Comparison of ENCODE assay signal across 8 mouse cellular contexts in genomic region chr17:34959881-34960515, GRCm38 (mm10). TPM values are rescaled to one million over a fixed set of nuclear protein-coding genes. Genes with fewer than 3 reads are reported as not detected.
A peak's percentile ranks its signal among the peaks of the same experiment; 100 is the strongest.
DNase-seq lines count a peak whose midpoint lies in the region; ATAC-seq and TF ChIP-seq lines count a peak whose summit lies in the region.

No protein-coding gene starts in this region.

- H3K9me3 ChIP-seq in forebrain, embryonic 12.5 days = no peaks in the 10 kb centered on the region
- H3K9me3 ChIP-seq in intestine, embryonic 15.5 days = no peaks in the 10 kb centered on the region
- H3K9me3 ChIP-seq in liver, embryonic 16.5 days (replicated peaks; ENCODE audit: control insufficient read depth, low read length) = no peaks in the 10 kb centered on the region

- H3K4me1 ChIP-seq in forebrain, embryonic 12.5 days = peaks cover 11% of the 10 kb centered on the region
- H3K4me1 ChIP-seq in intestine, embryonic 15.5 days (replicated peaks) = peaks cover 7% of the 10 kb centered on the region; the same call in 1 of the 2 replicates
- peaks cover 12% of the 10 kb centered on the region for H3K4me1 ChIP-seq in liver, embryonic 16.5 days (ENCODE audit: control insufficient read depth, low read depth, low read length)
- H3K4me1 ChIP-seq in small intestine, adult 2 months (ENCODE audit: control insufficient read depth, insufficient read depth, insufficient read length, low read length) = 0 out of 2 replicates have a peak, but pooled peaks cover 2% of the 10 kb centered on the region

- no peak for TF ChIP-seq POLR2A in small intestine, adult 2 months (IDR thresholded peaks at IDR 0.05; ENCODE audit: low read depth, low read length)

- WGBS in forebrain, embryonic 12.5 days = 15% methylated on average over 12 of the region's 12 CpGs
- 10% methylated on average over 12 of the region's 12 CpGs for WGBS in intestine, embryonic 15.5 days
- 3% methylated on average over 12 of the region's 12 CpGs for WGBS in liver, embryonic 16.5 days (ENCODE audit: insufficient replicate concordance)
- WGBS in small intestine, adult 2 months = 7% methylated on average over 12 of the region's 12 CpGs

- no peaks in the 10 kb centered on the region for H3K36me3 ChIP-seq in forebrain, embryonic 12.5 days (replicated peaks)
- no peaks in the 10 kb centered on the region for H3K36me3 ChIP-seq in intestine, embryonic 15.5 days
- no peaks in the 10 kb centered on the region for H3K36me3 ChIP-seq in liver, embryonic 16.5 days (ENCODE audit: control insufficient read depth, insufficient read depth)
- no peaks in the 10 kb centered on the region for H3K36me3 ChIP-seq in small intestine, adult 2 months (ENCODE audit: control insufficient read depth, insufficient read depth, low read length)

- peak overlapping the region; percentile 58; the same call in 1 of the 2 replicates for H3K9ac ChIP-seq in forebrain, embryonic 12.5 days
- peak overlapping the region; percentile 41 for H3K9ac ChIP-seq in intestine, embryonic 15.5 days
- H3K9ac ChIP-seq in liver, embryonic 16.5 days (ENCODE audit: low read depth, low read length) = peak overlapping the region; percentile 67

- peak; percentile 3; the same call in 1 of the 2 replicates for ATAC-seq in forebrain, embryonic 12.5 days (ENCODE audit: low FRiP score)
- ATAC-seq in intestine, embryonic 15.5 days = peak; percentile 15; the same call in 1 of the 2 replicates
- no peak for ATAC-seq in liver, embryonic 16.5 days (ENCODE audit: low read depth)

- H3K27ac ChIP-seq in gastrocnemius, adult 2 months = peak overlapping the region; percentile 95
- no peak overlapping the region; the same call in 1 of the 2 replicates for H3K27ac ChIP-seq in forebrain, embryonic 12.5 days
- H3K27ac ChIP-seq in intestine, embryonic 15.5 days = peak overlapping the region; percentile 95
- H3K27ac ChIP-seq in liver, embryonic 16.5 days (ENCODE audit: low read length) = peak overlapping the region; percentile 83
- H3K27ac ChIP-seq in small intestine, adult 2 months (ENCODE audit: insufficient read depth, low read depth, low read length) = peak overlapping the region; percentile 96

- H3K4me3 ChIP-seq in gastrocnemius, adult 2 months = peak overlapping the region; percentile 83
- H3K4me3 ChIP-seq in forebrain, embryonic 12.5 days (replicated peaks) = peak overlapping the region; percentile 49
- peak overlapping the region; percentile 45 for H3K4me3 ChIP-seq in intestine, embryonic 15.5 days (replicated peaks)
- peak overlapping the region; percentile 64 for H3K4me3 ChIP-seq in liver, embryonic 16.5 days (ENCODE audit: low read depth, low read length)
- peak overlapping the region; percentile 77 for H3K4me3 ChIP-seq in small intestine, adult 2 months (ENCODE audit: low read depth, low read length)

- H3K4me2 ChIP-seq in forebrain, embryonic 12.5 days = peak overlapping the region; percentile 80
- H3K4me2 ChIP-seq in intestine, embryonic 15.5 days (replicated peaks) = peak overlapping the region; percentile 65
- H3K4me2 ChIP-seq in liver, embryonic 16.5 days (ENCODE audit: low read depth, low read length) = peak overlapping the region; percentile 89

- H3K27me3 ChIP-seq in forebrain, embryonic 12.5 days = peaks cover 39% of the 10 kb centered on the region
- no peaks in the 10 kb centered on the region for H3K27me3 ChIP-seq in intestine, embryonic 15.5 days (replicated peaks)
- peaks cover 18% of the 10 kb centered on the region for H3K27me3 ChIP-seq in liver, embryonic 16.5 days (ENCODE audit: control insufficient read depth, insufficient read depth, low read depth, low read length)
- H3K27me3 ChIP-seq in small intestine, adult 2 months (ENCODE audit: control insufficient read depth, insufficient read depth, low read length) = no peaks in the 10 kb centered on the region

- peak; percentile 42 for DNase-seq in gastrocnemius, adult 2 months
- DNase-seq in gastrocnemius, postnatal 36 days = no peak
- DNase-seq in yolk sac, embryonic 10.5 days (ENCODE audit: low spot score) = no peak
- DNase-seq in gastrocnemius, adult 8-10 months (ENCODE audit: low spot score in 2 of 2) = no peak

- intact Hi-C loops in gastrocnemius, adult 2 months (cut with DNase I) = no loop called here
- intact Hi-C loops in gastrocnemius, postnatal 36 days (cut with DNase I) = no loop called here

- TF ChIP-seq CTCF in gastrocnemius, adult 2 months (IDR thresholded peaks at IDR 0.05) = no peak
- no peak for TF ChIP-seq CTCF in small intestine, adult 2 months (IDR thresholded peaks at IDR 0.05; ENCODE audit: extremely low read depth, insufficient read length, insufficient replicate concordance, low read depth, low read length)

RNA-seq across cellular contexts. Expression of gene Hspa1b, which starts 1.0 kb away (rescaled TPM):
- total RNA-seq in gastrocnemius, adult 2 months (2021) = 10 to 100 TPM in 1 of 2 experiments, 1 to 10 TPM in 1; 3.9 to 13.0 TPM
- total RNA-seq in gastrocnemius, postnatal 36 days (2021) = 1 to 10 TPM; 4.6 to 6.1 TPM
- 0.11 and 0.21 TPM in 2 replicates for polyA plus RNA-seq in forebrain, embryonic 12.5 days (2016; fragmentation: Nextera tagmentation; extraction: Ambion mirVana)
- polyA plus RNA-seq in intestine, embryonic 15.5 days (2015; fragmentation: Nextera tagmentation; extraction: Ambion mirVana) = 0.43 TPM in 2 replicates
- polyA plus RNA-seq in liver, embryonic 16.5 days (2015; fragmentation: Nextera tagmentation; extraction: Ambion mirVana) = 0.05 TPM in 1 of 2 replicates, not detected in the other
- polyA plus RNA-seq in small intestine, adult 2 months (2012; rRNA removed) = 17.1 and 19.8 TPM in 2 replicates
- 10 to 100 TPM in 1 of 4 experiments, 1 to 10 TPM in 3; 2.4 to 13.6 (median 3.7) TPM for total RNA-seq in gastrocnemius, adult 8-10 months (2022)

RNA-seq across cellular contexts. Expression of gene Gm20481, which starts 9.7 kb away (rescaled TPM):
- not detected for total RNA-seq in gastrocnemius, adult 2 months (2021)
- not detected for total RNA-seq in gastrocnemius, postnatal 36 days (2021)
- not detected in 2 replicates for polyA plus RNA-seq in forebrain, embryonic 12.5 days (2016; fragmentation: Nextera tagmentation; extraction: Ambion mirVana)
- polyA plus RNA-seq in intestine, embryonic 15.5 days (2015; fragmentation: Nextera tagmentation; extraction: Ambion mirVana) = not detected in 2 replicates
- polyA plus RNA-seq in liver, embryonic 16.5 days (2015; fragmentation: Nextera tagmentation; extraction: Ambion mirVana) = not detected in 2 replicates
- polyA plus RNA-seq in small intestine, adult 2 months (2012; rRNA removed) = not detected in 2 replicates
- not detected for total RNA-seq in gastrocnemius, adult 8-10 months (2022)

RNA-seq across cellular contexts. Expression of gene Hspa1a, which starts 12.0 kb away (rescaled TPM):
- total RNA-seq in gastrocnemius, adult 2 months (2021) = 10 to 100 TPM in 1 of 2 experiments, 1 to 10 TPM in 1; 6.8 to 14.1 TPM
- total RNA-seq in gastrocnemius, postnatal 36 days (2021) = 10 to 100 TPM in 1 of 2 experiments, 1 to 10 TPM in 1; 8.8 to 10.1 TPM
- polyA plus RNA-seq in forebrain, embryonic 12.5 days (2016; fragmentation: Nextera tagmentation; extraction: Ambion mirVana) = 2.0 and 2.3 TPM in 2 replicates
- polyA plus RNA-seq in intestine, embryonic 15.5 days (2015; fragmentation: Nextera tagmentation; extraction: Ambion mirVana) = 6.2 and 6.3 TPM in 2 replicates
- 0.87 and 1.5 TPM in 2 replicates for polyA plus RNA-seq in liver, embryonic 16.5 days (2015; fragmentation: Nextera tagmentation; extraction: Ambion mirVana)
- 8.9 and 9.3 TPM in 2 replicates for polyA plus RNA-seq in small intestine, adult 2 months (2012; rRNA removed)
- 10 to 100 TPM in 1 of 4 experiments, 1 to 10 TPM in 3; 4.2 to 17.8 (median 5.3) TPM for total RNA-seq in gastrocnemius, adult 8-10 months (2022)

RNA-seq across cellular contexts. Expression of gene Hspa1l, which starts 12.5 kb away (rescaled TPM):
- 10 to 100 TPM; 14.9 to 31.2 TPM for total RNA-seq in gastrocnemius, adult 2 months (2021)
- 10 to 100 TPM; 18.6 to 23.2 TPM for total RNA-seq in gastrocnemius, postnatal 36 days (2021)
- polyA plus RNA-seq in forebrain, embryonic 12.5 days (2016; fragmentation: Nextera tagmentation; extraction: Ambion mirVana) = 1.2 and 1.3 TPM in 2 replicates
- 0.16 and 0.78 TPM in 2 replicates for polyA plus RNA-seq in intestine, embryonic 15.5 days (2015; fragmentation: Nextera tagmentation; extraction: Ambion mirVana)
- polyA plus RNA-seq in liver, embryonic 16.5 days (2015; fragmentation: Nextera tagmentation; extraction: Ambion mirVana) = 0.21 and 0.27 TPM in 2 replicates
- 0.06 and 0.14 TPM in 2 replicates for polyA plus RNA-seq in small intestine, adult 2 months (2012; rRNA removed)
- total RNA-seq in gastrocnemius, adult 8-10 months (2022) = 10 to 100 TPM; 19.4 to 26.1 (median 20.2) TPM

RNA-seq across cellular contexts. Expression of gene Lsm2, which starts 21.7 kb away (rescaled TPM):
- 10 to 100 TPM; 15.2 to 17.0 TPM for total RNA-seq in gastrocnemius, adult 2 months (2021)
- 10 to 100 TPM; 13.1 to 15.3 TPM for total RNA-seq in gastrocnemius, postnatal 36 days (2021)
- polyA plus RNA-seq in forebrain, embryonic 12.5 days (2016; fragmentation: Nextera tagmentation; extraction: Ambion mirVana) = 226 and 238 TPM in 2 replicates
- 187 and 190 TPM in 2 replicates for polyA plus RNA-seq in intestine, embryonic 15.5 days (2015; fragmentation: Nextera tagmentation; extraction: Ambion mirVana)
- 97.6 and 103 TPM in 2 replicates for polyA plus RNA-seq in liver, embryonic 16.5 days (2015; fragmentation: Nextera tagmentation; extraction: Ambion mirVana)
- 51.7 and 82.1 TPM in 2 replicates for polyA plus RNA-seq in small intestine, adult 2 months (2012; rRNA removed)
- total RNA-seq in gastrocnemius, adult 8-10 months (2022) = 10 to 100 TPM; 11.7 to 15.7 (median 13.0) TPM

Comparison
In these comparisons a context has a peak if more than half of its experiments do, and no peak if none do; other contexts are left out.
1. RNA of gene Hspa1b, which starts 1.0 kb away (polyA plus RNA-seq): 17.1 to 19.8 TPM in small intestine, adult 2 months; 0.43 TPM in intestine, embryonic 15.5 days, 0.11 to 0.21 TPM in forebrain, embryonic 12.5 days and 0.05 TPM in liver, embryonic 16.5 days; every median in the first group is over 10 times any median in the second.
2. Peak in every context shown above with its lines, with median percentiles within 50 percentile points of each other: H3K4me3 ChIP-seq, H3K4me2 ChIP-seq and H3K9ac ChIP-seq.